Mouse (Mus musculus): ENCODE measurements at regions not wholly inside any gene's neighbourhood (a gene's known extent, or its start where the extent isn't known, plus 50 kb on each side); places are given as distances from the start of the nearest gene placed in this dataset.

GRCm38 (mm10) chr12:106618684-106619083, 608.7 kb downstream of the Vrk1 start:
- no peaks in the 10 kb centered on the region for H3K79me3 ChIP-seq (ENCODE audit: low read depth)
- H3ac ChIP-seq (ENCODE audit: control insufficient read depth, insufficient read length, low read depth) = no peak overlapping the region
- H3K4me3 ChIP-seq (ENCODE audit: insufficient read depth, poor library complexity, severe bottlenecking) = no peak overlapping the region
- H3K79me2 ChIP-seq (ENCODE audit: control insufficient read depth, insufficient read depth) = no peaks in the 10 kb centered on the region
- H3K36me3 ChIP-seq (ENCODE audit: control insufficient read depth, insufficient read depth) = no peaks in the 10 kb centered on the region
- H3K27me3 ChIP-seq (ENCODE audit: control insufficient read depth, insufficient read depth, insufficient read length) = no peaks in the 10 kb centered on the region
- TF ChIP-seq FOSL1 (IDR thresholded peaks at IDR 0.05; ENCODE audit: insufficient read depth, low read length, poor library complexity, severe bottlenecking) (no peak), MYOG (IDR thresholded peaks at IDR 0.05; ENCODE audit: control insufficient read depth, extremely low read depth, insufficient read length) (no peak), CTCF (IDR thresholded peaks at IDR 0.05; ENCODE audit: control insufficient read depth, insufficient read depth, insufficient read length) (no peak), CEBPB (IDR thresholded peaks at IDR 0.05; ENCODE audit: low read depth) (no peak), USF1 (IDR thresholded peaks at IDR 0.05; ENCODE audit: low read depth) (no peak)

DNA sequence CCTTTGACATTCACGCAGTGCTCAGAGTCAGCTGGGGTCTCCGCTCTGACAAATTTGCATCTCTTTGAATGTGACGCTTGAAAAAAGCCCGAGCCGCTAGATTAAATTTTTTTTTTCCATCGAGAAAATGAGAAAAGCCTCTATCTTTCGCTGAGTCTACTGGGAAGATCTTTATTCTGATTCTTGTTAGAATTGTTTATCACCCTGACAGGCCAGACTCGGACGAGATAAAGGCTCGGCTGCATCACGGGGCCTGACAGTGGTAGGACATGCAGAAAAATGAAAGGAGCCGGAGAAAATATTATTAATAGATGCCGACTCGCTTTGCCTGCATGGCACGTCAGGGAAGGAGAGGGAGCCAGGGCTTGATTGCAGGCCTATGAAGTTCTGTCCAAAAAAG, 616.8 kb downstream of the Vrk1 start:
- H3K27me3 ChIP-seq (ENCODE audit: control insufficient read depth, insufficient read depth, insufficient read length) = no peaks in the 10 kb centered on the region
- no peak overlapping the region for H3ac ChIP-seq (ENCODE audit: control insufficient read depth, insufficient read length, low read depth)
- no peaks in the 10 kb centered on the region for H3K79me3 ChIP-seq (ENCODE audit: low read depth)
- H3K4me3 ChIP-seq (ENCODE audit: insufficient read depth, poor library complexity, severe bottlenecking) = no peak overlapping the region
- H3K36me3 ChIP-seq (ENCODE audit: control insufficient read depth, insufficient read depth) = no peaks in the 10 kb centered on the region
- no peaks in the 10 kb centered on the region for H3K79me2 ChIP-seq (ENCODE audit: control insufficient read depth, insufficient read depth)
- TF ChIP-seq FOSL1 (IDR thresholded peaks at IDR 0.05; ENCODE audit: insufficient read depth, low read length, poor library complexity, severe bottlenecking) (no peak), MYOD1 (IDR thresholded peaks at IDR 0.05; ENCODE audit: control insufficient read depth, insufficient read length, low read depth) (no peak), USF1 (IDR thresholded peaks at IDR 0.05; ENCODE audit: low read depth) (no peak), CEBPB (IDR thresholded peaks at IDR 0.05; ENCODE audit: low read depth) (no peak), CTCF (IDR thresholded peaks at IDR 0.05; ENCODE audit: control insufficient read depth, insufficient read depth, insufficient read length) (no peak), MYOG (IDR thresholded peaks at IDR 0.05; ENCODE audit: control insufficient read depth, extremely low read depth, insufficient read length) (no peak)

- H3ac ChIP-seq (ENCODE audit: control insufficient read depth, insufficient read length, low read depth) = no peak overlapping the region
- no peaks in the 10 kb centered on the region for H3K79me2 ChIP-seq (ENCODE audit: control insufficient read depth, insufficient read depth)
- H3K27me3 ChIP-seq (ENCODE audit: control insufficient read depth, insufficient read depth, insufficient read length) = no peaks in the 10 kb centered on the region
- H3K79me3 ChIP-seq (ENCODE audit: low read depth) = no peaks in the 10 kb centered on the region
- no peak for TF ChIP-seq FOSL1 (IDR thresholded peaks at IDR 0.05; ENCODE audit: insufficient read depth, low read length, poor library complexity, severe bottlenecking)
- TF ChIP-seq MYOG (IDR thresholded peaks at IDR 0.05; ENCODE audit: control insufficient read depth, extremely low read depth, insufficient read length) = no peak
- TF ChIP-seq CEBPB (IDR thresholded peaks at IDR 0.05; ENCODE audit: low read depth) = no peak
- no peak for TF ChIP-seq MYOD1 (IDR thresholded peaks at IDR 0.05; ENCODE audit: control insufficient read depth, insufficient read length, low read depth)
- no peak for TF ChIP-seq CTCF (IDR thresholded peaks at IDR 0.05; ENCODE audit: control insufficient read depth, insufficient read depth, insufficient read length)
- no peak for TF ChIP-seq MAX (IDR thresholded peaks at IDR 0.05)
- no peak for TF ChIP-seq USF1 (IDR thresholded peaks at IDR 0.05; ENCODE audit: low read depth)
- no peak overlapping the region for H3K4me3 ChIP-seq (ENCODE audit: insufficient read depth, poor library complexity, severe bottlenecking)
- no peaks in the 10 kb centered on the region for H3K36me3 ChIP-seq (ENCODE audit: control insufficient read depth, insufficient read depth)
These were observed 622.5 kb downstream of the Vrk1 start for GRCm38 (mm10) chr12:106632566-106632965.

DNA sequence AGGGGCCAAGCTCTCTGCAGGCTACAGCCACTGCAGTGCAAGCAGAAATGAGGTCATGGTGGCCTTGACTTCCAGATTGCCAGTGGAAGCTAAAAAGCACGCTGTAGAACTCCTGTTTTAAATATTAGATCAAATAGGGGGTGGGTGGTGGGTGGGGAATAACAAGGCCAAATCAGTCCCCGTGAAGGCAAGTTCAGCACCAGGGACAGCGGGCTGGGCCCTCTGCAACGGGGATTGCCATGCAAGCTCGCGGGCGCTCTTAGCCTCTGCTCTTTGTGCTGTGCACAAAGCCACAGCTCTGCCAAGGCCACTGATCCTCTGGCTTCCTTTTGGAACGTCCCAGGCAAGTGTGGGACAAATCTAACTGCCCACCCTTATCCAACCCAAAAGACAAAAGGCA, 623.1 kb downstream of the Vrk1 start:
- Histone ChIP-seq H3K36me3 (ENCODE audit: control insufficient read depth, insufficient read depth) (no peaks in the 10 kb centered on the region), H3K79me2 (ENCODE audit: control insufficient read depth, insufficient read depth) (no peaks in the 10 kb centered on the region), H3K27me3 (ENCODE audit: control insufficient read depth, insufficient read depth, insufficient read length) (no peaks in the 10 kb centered on the region), H3K4me3 (ENCODE audit: insufficient read depth, poor library complexity, severe bottlenecking) (no peak overlapping the region), H3K79me3 (ENCODE audit: low read depth) (no peaks in the 10 kb centered on the region), H3ac (ENCODE audit: control insufficient read depth, insufficient read length, low read depth) (no peak overlapping the region)
- TF ChIP-seq MAX (IDR thresholded peaks at IDR 0.05) = no peak
- TF ChIP-seq MYOG (IDR thresholded peaks at IDR 0.05; ENCODE audit: control insufficient read depth, extremely low read depth, insufficient read length) = no peak
- TF ChIP-seq FOSL1 (IDR thresholded peaks at IDR 0.05; ENCODE audit: insufficient read depth, low read length, poor library complexity, severe bottlenecking) = no peak
- TF ChIP-seq USF1 (IDR thresholded peaks at IDR 0.05; ENCODE audit: low read depth) = no peak
- TF ChIP-seq CTCF (IDR thresholded peaks at IDR 0.05; ENCODE audit: control insufficient read depth, insufficient read depth, insufficient read length) = no peak
- no peak for TF ChIP-seq CEBPB (IDR thresholded peaks at IDR 0.05; ENCODE audit: low read depth)
- TF ChIP-seq MYOD1 (IDR thresholded peaks at IDR 0.05; ENCODE audit: control insufficient read depth, insufficient read length, low read depth) = no peak

GRCm38 (mm10) chr12:106658317-106658716, 648.3 kb downstream of the Vrk1 start:
- Histone ChIP-seq H3K79me3 (ENCODE audit: low read depth) (no peaks in the 10 kb centered on the region), H3K27me3 (ENCODE audit: control insufficient read depth, insufficient read depth, insufficient read length) (no peaks in the 10 kb centered on the region), H3K4me3 (ENCODE audit: insufficient read depth, poor library complexity, severe bottlenecking) (no peak overlapping the region), H3ac (ENCODE audit: control insufficient read depth, insufficient read length, low read depth) (no peak overlapping the region), H3K36me3 (ENCODE audit: control insufficient read depth, insufficient read depth) (no peaks in the 10 kb centered on the region), H3K79me2 (ENCODE audit: control insufficient read depth, insufficient read depth) (no peaks in the 10 kb centered on the region)
- TF ChIP-seq USF1 (IDR thresholded peaks at IDR 0.05; ENCODE audit: low read depth) = no peak
- TF ChIP-seq CTCF (IDR thresholded peaks at IDR 0.05; ENCODE audit: control insufficient read depth, insufficient read depth, insufficient read length) = no peak
- TF ChIP-seq MAX (IDR thresholded peaks at IDR 0.05) = no peak
- no peak for TF ChIP-seq MYOD1 (IDR thresholded peaks at IDR 0.05; ENCODE audit: control insufficient read depth, insufficient read length, low read depth)
- TF ChIP-seq CEBPB (IDR thresholded peaks at IDR 0.05; ENCODE audit: low read depth) = no peak
- TF ChIP-seq MYOG (IDR thresholded peaks at IDR 0.05; ENCODE audit: control insufficient read depth, extremely low read depth, insufficient read length) = no peak
- no peak for TF ChIP-seq FOSL1 (IDR thresholded peaks at IDR 0.05; ENCODE audit: insufficient read depth, low read length, poor library complexity, severe bottlenecking)

GRCm38 (mm10) chr12:106673232-106673766, 663.3 kb downstream of the Vrk1 start:
- H3K36me3 ChIP-seq (ENCODE audit: control insufficient read depth, insufficient read depth) = no peaks in the 10 kb centered on the region
- no peak overlapping the region for H3K4me3 ChIP-seq (ENCODE audit: insufficient read depth, poor library complexity, severe bottlenecking)
- no peaks in the 10 kb centered on the region for H3K27me3 ChIP-seq (ENCODE audit: control insufficient read depth, insufficient read depth, insufficient read length)
- H3K79me2 ChIP-seq (ENCODE audit: control insufficient read depth, insufficient read depth) = no peaks in the 10 kb centered on the region
- no peaks in the 10 kb centered on the region for H3K79me3 ChIP-seq (ENCODE audit: low read depth)
- TF ChIP-seq FOSL1 (IDR thresholded peaks at IDR 0.05; ENCODE audit: insufficient read depth, low read length, poor library complexity, severe bottlenecking) (no peak), CTCF (IDR thresholded peaks at IDR 0.05; ENCODE audit: control insufficient read depth, insufficient read depth, insufficient read length) (no peak)
- no peak overlapping the region for H3ac ChIP-seq (ENCODE audit: control insufficient read depth, insufficient read length, low read depth)
